Comparison of ENCODE assay signal across 22 mouse cellular contexts in the genomic region with DNA sequence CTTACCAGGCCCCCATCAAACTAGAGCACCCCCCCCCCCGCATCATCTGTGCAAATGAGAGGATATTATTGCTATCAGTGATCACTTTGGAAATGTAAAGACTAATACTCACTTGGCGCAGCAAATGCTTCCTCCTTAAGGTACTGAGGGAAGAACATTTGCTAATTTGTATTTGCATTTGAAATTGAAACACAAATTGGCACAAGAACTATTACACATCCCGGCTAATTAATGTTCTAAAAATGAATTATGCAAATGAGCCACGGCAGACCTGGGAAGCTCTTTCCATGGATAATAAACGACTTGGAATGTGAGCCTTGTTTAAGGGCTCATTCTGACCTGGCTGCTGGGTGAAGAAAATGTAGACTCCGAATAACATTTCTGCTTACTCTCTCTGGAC.
DNase-seq lines count a peak whose midpoint lies in the region; ATAC-seq and TF ChIP-seq lines count a peak whose summit lies in the region.
"Had no signal": no experiment of that assay in that cellular context is flagged by ENCODE, and none has a peak within 500 bp of the region (broad histone marks: within the 10 kb centered on the region; RNA-seq: fewer than 3 reads in every experiment).

No protein-coding gene starts in this region.

- TF ChIP-seq CTCF in hindbrain, postnatal 0 days (IDR thresholded peaks at IDR 0.05; ENCODE audit: low read depth) = no peak

- H3K4me2 ChIP-seq in forebrain, embryonic 12.5 days = no peak overlapping the region
- H3K4me2 ChIP-seq in hindbrain, postnatal 0 days (ENCODE audit: low read depth, low read length) = no peak overlapping the region
- no peak overlapping the region for H3K4me2 ChIP-seq in hindbrain, embryonic 16.5 days (ENCODE audit: low read length)
- no peak overlapping the region for H3K4me2 ChIP-seq in forebrain, embryonic 15.5 days (replicated peaks)
- H3K4me2 ChIP-seq in neural tube, embryonic 14.5 days (ENCODE audit: low read depth, low read length) = no peak overlapping the region
- H3K4me2 ChIP-seq: embryonic facial prominence, embryonic 15.5 days; intestine, embryonic 15.5 days had no signal

- H3K27ac ChIP-seq in forebrain, embryonic 10.5 days = peak overlapping the region; percentile 8; the same call in 1 of the 2 replicates
- no peak overlapping the region for H3K27ac ChIP-seq in forebrain, embryonic 12.5 days
- no peak overlapping the region for H3K27ac ChIP-seq in hindbrain, postnatal 0 days
- H3K27ac ChIP-seq in hindbrain, embryonic 16.5 days (ENCODE audit: low read depth, low read length) = no peak overlapping the region
- H3K27ac ChIP-seq in forebrain, embryonic 15.5 days (replicated peaks) = peak overlapping the region; percentile 70
- H3K27ac ChIP-seq in neural tube, embryonic 14.5 days (ENCODE audit: low read depth, low read length) = no peak overlapping the region
- H3K27ac ChIP-seq: embryonic facial prominence, embryonic 15.5 days; heart, embryonic 10.5 days; intestine, embryonic 15.5 days had no signal

- H3K9me3 ChIP-seq in forebrain, embryonic 10.5 days = peaks cover 4% of the 10 kb centered on the region; the same call in 1 of the 2 replicates
- no peaks in the 10 kb centered on the region for H3K9me3 ChIP-seq in forebrain, embryonic 12.5 days
- H3K9me3 ChIP-seq in hindbrain, postnatal 0 days (ENCODE audit: low read length) = no peaks in the 10 kb centered on the region
- no peaks in the 10 kb centered on the region; the same call in 1 of the 2 replicates for H3K9me3 ChIP-seq in hindbrain, embryonic 16.5 days (ENCODE audit: control insufficient read depth, low read length)
- H3K9me3 ChIP-seq in forebrain, embryonic 15.5 days = no peaks in the 10 kb centered on the region
- H3K9me3 ChIP-seq in neural tube, embryonic 14.5 days (ENCODE audit: control insufficient read depth, low read length) = no peaks in the 10 kb centered on the region
- H3K9me3 ChIP-seq: embryonic facial prominence, embryonic 15.5 days; heart, embryonic 10.5 days; intestine, embryonic 15.5 days had no signal

- no peak for ATAC-seq in forebrain, embryonic 12.5 days (ENCODE audit: low FRiP score)
- ATAC-seq in hindbrain, postnatal 0 days = no peak
- no peak for ATAC-seq in hindbrain, embryonic 16.5 days
- ATAC-seq in forebrain, embryonic 15.5 days (replicated peaks) = peak; percentile 58
- ATAC-seq in neural tube, embryonic 14.5 days (ENCODE audit: low read depth) = peak; percentile 45; the same call in 1 of the 2 replicates
- ATAC-seq: CD4-positive, CD25-positive, alpha-beta regulatory T cell, adult 4 months; intestine, embryonic 15.5 days had no signal

- H3K4me3 ChIP-seq in forebrain, embryonic 10.5 days = no peak overlapping the region
- no peak overlapping the region for H3K4me3 ChIP-seq in forebrain, embryonic 12.5 days (replicated peaks)
- no peak overlapping the region for H3K4me3 ChIP-seq in hindbrain, postnatal 0 days (ENCODE audit: low read length)
- no peak overlapping the region for H3K4me3 ChIP-seq in hindbrain, embryonic 16.5 days (ENCODE audit: low read length)
- no peak overlapping the region for H3K4me3 ChIP-seq in forebrain, embryonic 15.5 days
- no peak overlapping the region for H3K4me3 ChIP-seq in neural tube, embryonic 14.5 days (ENCODE audit: low read depth, low read length)
- H3K4me3 ChIP-seq: embryonic facial prominence, embryonic 15.5 days; erythroblast, embryonic 14.5 days; heart, embryonic 10.5 days; intestine, embryonic 15.5 days had no signal

- no peaks in the 10 kb centered on the region for H3K36me3 ChIP-seq in forebrain, embryonic 10.5 days (replicated peaks)
- no peaks in the 10 kb centered on the region for H3K36me3 ChIP-seq in forebrain, embryonic 12.5 days (replicated peaks)
- no peaks in the 10 kb centered on the region for H3K36me3 ChIP-seq in hindbrain, postnatal 0 days (ENCODE audit: insufficient read depth, low read length)
- no peaks in the 10 kb centered on the region for H3K36me3 ChIP-seq in hindbrain, embryonic 16.5 days (ENCODE audit: control insufficient read depth, insufficient read depth, low read length)
- no peaks in the 10 kb centered on the region for H3K36me3 ChIP-seq in forebrain, embryonic 15.5 days
- H3K36me3 ChIP-seq in neural tube, embryonic 14.5 days (ENCODE audit: control insufficient read depth, insufficient read depth, low read length) = no peaks in the 10 kb centered on the region
- H3K36me3 ChIP-seq: embryonic facial prominence, embryonic 15.5 days; G1E; heart, embryonic 10.5 days; intestine, embryonic 15.5 days had no signal

- no peak overlapping the region for H3K9ac ChIP-seq in forebrain, embryonic 12.5 days
- H3K9ac ChIP-seq in hindbrain, postnatal 0 days (replicated peaks; ENCODE audit: low read length) = no peak overlapping the region
- no peak overlapping the region for H3K9ac ChIP-seq in hindbrain, embryonic 16.5 days (ENCODE audit: low read depth, low read length)
- H3K9ac ChIP-seq in forebrain, embryonic 15.5 days (replicated peaks) = no peak overlapping the region
- H3K9ac ChIP-seq in neural tube, embryonic 14.5 days (replicated peaks; ENCODE audit: low read depth, low read length) = no peak overlapping the region
- H3K9ac ChIP-seq: embryonic facial prominence, embryonic 15.5 days; intestine, embryonic 15.5 days had no signal

- peaks cover 24% of the 10 kb centered on the region for H3K4me1 ChIP-seq in forebrain, embryonic 10.5 days
- no peaks in the 10 kb centered on the region for H3K4me1 ChIP-seq in forebrain, embryonic 12.5 days
- H3K4me1 ChIP-seq in hindbrain, postnatal 0 days (ENCODE audit: insufficient read depth, low read length) = no peaks in the 10 kb centered on the region
- no peaks in the 10 kb centered on the region for H3K4me1 ChIP-seq in hindbrain, embryonic 16.5 days (ENCODE audit: control insufficient read depth, insufficient read depth, low read depth, low read length)
- H3K4me1 ChIP-seq in forebrain, embryonic 15.5 days = peaks cover 13% of the 10 kb centered on the region
- H3K4me1 ChIP-seq in neural tube, embryonic 14.5 days (ENCODE audit: control insufficient read depth, insufficient read depth, low read length) = no peaks in the 10 kb centered on the region
- H3K4me1 ChIP-seq: embryonic facial prominence, embryonic 15.5 days had no signal

- H3K27me3 ChIP-seq in forebrain, embryonic 10.5 days (ENCODE audit: poor library complexity, severe bottlenecking) = no peaks in the 10 kb centered on the region
- H3K27me3 ChIP-seq in forebrain, embryonic 12.5 days = no peaks in the 10 kb centered on the region
- no peaks in the 10 kb centered on the region for H3K27me3 ChIP-seq in hindbrain, postnatal 0 days (ENCODE audit: insufficient read depth, low read length)
- no peaks in the 10 kb centered on the region for H3K27me3 ChIP-seq in hindbrain, embryonic 16.5 days (replicated peaks; ENCODE audit: control insufficient read depth, insufficient read depth, low read length)
- no peaks in the 10 kb centered on the region for H3K27me3 ChIP-seq in forebrain, embryonic 15.5 days
- H3K27me3 ChIP-seq in neural tube, embryonic 14.5 days (ENCODE audit: control insufficient read depth, insufficient read depth, low read length) = no peaks in the 10 kb centered on the region
- H3K27me3 ChIP-seq: embryonic facial prominence, embryonic 15.5 days; intestine, embryonic 15.5 days had no signal

- WGBS in forebrain, embryonic 10.5 days = 83% methylated on average over 6 of the region's 6 CpGs
- 59% methylated on average over 6 of the region's 6 CpGs for WGBS in forebrain, embryonic 12.5 days
- 43% methylated on average over 6 of the region's 6 CpGs for WGBS in hindbrain, postnatal 0 days
- 45% methylated on average over 6 of the region's 6 CpGs for WGBS in hindbrain, embryonic 16.5 days
- WGBS in forebrain, embryonic 15.5 days = 27% methylated on average over 6 of the region's 6 CpGs
- 45% methylated on average over 6 of the region's 6 CpGs for WGBS in neural tube, embryonic 14.5 days

- DNase-seq in forebrain, embryonic 10.5 days (ENCODE audit: extremely low spot score, low spot score) = no peak
- DNase-seq in hindbrain, postnatal 0 days (ENCODE audit: low spot score) = peak; percentile 20
- no peak for DNase-seq in frontal cortex, postnatal 36 days (ENCODE audit: low spot score in 2 of 2)
- no peak for DNase-seq in kidney, postnatal 4 days
- DNase-seq: B cell, adult 2 months; cerebellum, adult 8-10 months; cerebellum, postnatal 14 days; embryo, embryonic 11 days; heart, adult 18-20 months; heart, postnatal 10 days; heart, postnatal 4 days; kidney, adult 18-20 months had no signal

Comparison
In these comparisons a context has a peak if more than half of its experiments do, and no peak if none do; other contexts are left out.
1. H3K27ac ChIP-seq: peak in forebrain, embryonic 10.5 days (single experiment) and forebrain, embryonic 15.5 days (single experiment); none in forebrain, embryonic 12.5 days (single experiment), hindbrain, postnatal 0 days (single experiment), hindbrain, embryonic 16.5 days (single experiment) and neural tube, embryonic 14.5 days (single experiment).
2. ATAC-seq: peak in forebrain, embryonic 15.5 days (single experiment) and neural tube, embryonic 14.5 days (single experiment); none in forebrain, embryonic 12.5 days (single experiment), hindbrain, postnatal 0 days (single experiment) and hindbrain, embryonic 16.5 days (single experiment).